In genomic region chr10:81643449-81644055, GRCm38 (mm10) we compare ENCODE assay signal across 8 mouse cellular contexts. TPM values are rescaled to one million over a fixed set of nuclear protein-coding genes. Genes with fewer than 3 reads are reported as not detected.
DNase-seq lines count a peak whose midpoint lies in the region; ATAC-seq and TF ChIP-seq lines count a peak whose summit lies in the region.

No protein-coding gene starts in this region.

- H3K27ac ChIP-seq in hindbrain, embryonic 14.5 days, result peak overlapping the region; percentile 97

- H3K4me3 ChIP-seq in hindbrain, embryonic 14.5 days (replicated peaks; ENCODE audit: low read length), result peak overlapping the region; percentile 79

- H3K9me3 ChIP-seq in hindbrain, embryonic 14.5 days (ENCODE audit: control insufficient read depth, low read length), result no peaks in the 10 kb centered on the region

- no peaks in the 10 kb centered on the region for H3K27me3 ChIP-seq in Patski
- no peaks in the 10 kb centered on the region for H3K27me3 ChIP-seq in hindbrain, embryonic 14.5 days (ENCODE audit: control insufficient read depth, insufficient read depth, low read length)

- CTCF ChIA-PET in Patski (lab: Charles Lee), result interaction anchor here (0.9 to 1.3 kb wide), 2 partner anchors 11 to 41 kb away, joined by 3 read pairs; no protein-coding TSS in a partner anchor

- peak; percentile 86 for ATAC-seq in Patski
- ATAC-seq in hindbrain, embryonic 14.5 days (ENCODE audit: low FRiP score), result peak; percentile 89

- H3K9ac ChIP-seq in hindbrain, embryonic 14.5 days, result peak overlapping the region; percentile 97

- H3K4me1 ChIP-seq in hindbrain, embryonic 14.5 days (replicated peaks; ENCODE audit: control insufficient read depth, insufficient read depth, low read length), result peaks cover 25% of the 10 kb centered on the region

- DNase-seq in Patski (ENCODE audit: low read depth, low spot score), result peak; percentile 81
- DNase-seq in cerebellum, postnatal 14 days, result peak; percentile 98
- peak; percentile 82 to 91 for DNase-seq in frontal cortex, postnatal 25 days (ENCODE audit: low spot score in 2 of 2)
- peak; percentile 94 for DNase-seq in hindbrain, embryonic 14.5 days (ENCODE audit: low spot score)
- peak; percentile 95 to 96 for DNase-seq in layer of hippocampus, postnatal 36 days
- DNase-seq in lung, postnatal 36 days, result peak; percentile 96
- DNase-seq in retina, postnatal 1 day, result peak; percentile 96
- peak; percentile 86 to 94 for DNase-seq in urinary bladder, adult 18-20 months (ENCODE audit: low spot score in 2 of 2)

- POLR2A ChIA-PET in Patski (lab: Charles Lee), result interaction anchor here (0.6 to 2.3 kb wide), 2 partner anchors 10 to 12 kb away, joined by 3 to 11 read pairs; no protein-coding TSS in a partner anchor

- WGBS in hindbrain, embryonic 14.5 days, result under 1% methylated on average over 74 of the region's 75 CpGs

- peak overlapping the region; percentile 98 for H3K4me2 ChIP-seq in hindbrain, embryonic 14.5 days (replicated peaks)

- TF ChIP-seq CTCF in Patski (IDR thresholded peaks at IDR 0.05), result no peak

- in situ Hi-C loops in Patski (cut with MboI; ENCODE audit: low pct_unique_long_range_greater_than_20kb), result no loop called here

- H3K36me3 ChIP-seq in hindbrain, embryonic 14.5 days (replicated peaks; ENCODE audit: control insufficient read depth, insufficient read depth), result no peaks in the 10 kb centered on the region

RNA-seq across cellular contexts. Expression of gene Gm10778, which starts 5.3 kb away (rescaled TPM):
- 2.5 TPM for polyA plus RNA-seq in Patski (2021)
- 6.5 and 6.9 TPM in 2 replicates for polyA plus RNA-seq in hindbrain, embryonic 14.5 days (2014; fragmentation: Nextera tagmentation; extraction: Ambion mirVana)
- 1 to 10 TPM; 3.8 to 4.9 TPM for total RNA-seq in layer of hippocampus, postnatal 36 days (2021)

RNA-seq across cellular contexts. Expression of gene Ankrd24, which starts 15.2 kb away (rescaled TPM):
- 21.5 TPM for polyA plus RNA-seq in Patski (2021)
- 11.8 and 12.6 TPM in 2 replicates for polyA plus RNA-seq in hindbrain, embryonic 14.5 days (2014; fragmentation: Nextera tagmentation; extraction: Ambion mirVana)
- total RNA-seq in layer of hippocampus, postnatal 36 days (2021), result 10 to 100 TPM; 31.6 to 41.0 TPM

RNA-seq across cellular contexts. Expression of gene Sirt6, which starts 16.0 kb away (rescaled TPM):
- polyA plus RNA-seq in Patski (2021), result 21.7 TPM
- polyA plus RNA-seq in hindbrain, embryonic 14.5 days (2014; fragmentation: Nextera tagmentation; extraction: Ambion mirVana), result 39.9 and 42.1 TPM in 2 replicates
- 10 to 100 TPM; 26.2 to 27.9 TPM for total RNA-seq in layer of hippocampus, postnatal 36 days (2021)

RNA-seq across cellular contexts. Expression of gene BC025920, which starts 37.5 kb away (rescaled TPM):
- 1.1 TPM for polyA plus RNA-seq in Patski (2021)
- polyA plus RNA-seq in hindbrain, embryonic 14.5 days (2014; fragmentation: Nextera tagmentation; extraction: Ambion mirVana), result 0.90 and 1.1 TPM in 2 replicates
- total RNA-seq in layer of hippocampus, postnatal 36 days (2021), result 1 to 10 TPM; 3.6 to 3.9 TPM

RNA-seq across cellular contexts. Expression of gene Tle6, which starts 42.7 kb away (rescaled TPM):
- polyA plus RNA-seq in Patski (2021), result 7.5 TPM
- 4.2 and 4.8 TPM in 2 replicates for polyA plus RNA-seq in hindbrain, embryonic 14.5 days (2014; fragmentation: Nextera tagmentation; extraction: Ambion mirVana)
- 1 to 10 TPM; 1.3 to 3.0 TPM for total RNA-seq in layer of hippocampus, postnatal 36 days (2021)

Comparison
In these comparisons a context has a peak if more than half of its experiments do, and no peak if none do; other contexts are left out.
1. Peak in every context shown above with its lines: DNase-seq, ATAC-seq, H3K4me3 ChIP-seq and H3K27ac ChIP-seq.